Mouse (Mus musculus): ENCODE measurements around the gene Tmem199. TPM values are rescaled to one million over a fixed set of nuclear protein-coding genes. Genes with fewer than 3 reads are reported as not detected.
"Not testable (repeated sequence)": the region's sequence is repeated elsewhere in the genome, so short reads cannot be mapped to it uniquely, and the experiment has no call there.

Gene Tmem199
- polyA plus RNA-seq, 1 experiment from 2014 or later, result 39.8 TPM

GRCm38 (mm10) chr11:78531515-78531914, 19.5 kb upstream of the Tmem199 start:
- not testable (repeated sequence) for H3K4me3 ChIP-seq (ENCODE audit: low read depth, low read length); H3K9me3 ChIP-seq (ENCODE audit: control insufficient read depth, low read length); H3K9ac ChIP-seq (ENCODE audit: low read depth, low read length); H3K27me3 ChIP-seq (replicated peaks; ENCODE audit: control insufficient read depth, insufficient read depth, low read length); H3K4me2 ChIP-seq (ENCODE audit: low read depth, low read length); DNase-seq (ENCODE audit: low spot score); H3K4me1 ChIP-seq (ENCODE audit: control insufficient read depth, insufficient read depth, low read length); H3K27ac ChIP-seq (replicated peaks; ENCODE audit: low read depth, low read length); ATAC-seq (ENCODE audit: low read depth)
- 91% methylated on average over 10 of the region's 10 CpGs for WGBS
- H3K36me3 ChIP-seq (ENCODE audit: control insufficient read depth, insufficient read depth, low read length), result peaks cover 49% of the 10 kb centered on the region

- Histone ChIP-seq H3K4me3 (ENCODE audit: low read depth, low read length) (no peak overlapping the region), H3K4me2 (ENCODE audit: low read depth, low read length) (no peak overlapping the region), H3K27ac (replicated peaks; ENCODE audit: low read depth, low read length) (no peak overlapping the region; the same call in 1 of the 2 replicates), H3K36me3 (ENCODE audit: control insufficient read depth, insufficient read depth, low read length) (peaks cover 54% of the 10 kb centered on the region), H3K27me3 (replicated peaks; ENCODE audit: control insufficient read depth, insufficient read depth, low read length) (no peaks in the 10 kb centered on the region), H3K9ac (ENCODE audit: low read depth, low read length) (no peak overlapping the region), H3K9me3 (ENCODE audit: control insufficient read depth, low read length) (no peaks in the 10 kb centered on the region), H3K4me1 (ENCODE audit: control insufficient read depth, insufficient read depth, low read length) (peaks cover 10% of the 10 kb centered on the region)
- 59% methylated on average over 6 of the region's 6 CpGs for WGBS
- ATAC-seq (ENCODE audit: low read depth) (no peak), DNase-seq (ENCODE audit: low spot score) (peak; percentile 46)
Observed at GRCm38 (mm10) chr11:78531046-78531445, 19.1 kb upstream of the Tmem199 start.

- Histone ChIP-seq H3K4me3 (ENCODE audit: low read depth, low read length) (no peak overlapping the region), H3K4me2 (ENCODE audit: low read depth, low read length) (no peak overlapping the region), H3K36me3 (ENCODE audit: control insufficient read depth, insufficient read depth, low read length) (peaks cover 64% of the 10 kb centered on the region), H3K27me3 (replicated peaks; ENCODE audit: control insufficient read depth, insufficient read depth, low read length) (no peaks in the 10 kb centered on the region), H3K27ac (replicated peaks; ENCODE audit: low read depth, low read length) (no peak overlapping the region), H3K9me3 (ENCODE audit: control insufficient read depth, low read length) (no peaks in the 10 kb centered on the region), H3K4me1 (ENCODE audit: control insufficient read depth, insufficient read depth, low read length) (peaks cover 8% of the 10 kb centered on the region), H3K9ac (ENCODE audit: low read depth, low read length) (no peak overlapping the region)
- DNase-seq (ENCODE audit: low spot score) (no peak), ATAC-seq (ENCODE audit: low read depth) (no peak)
- 95% methylated on average over 12 of the region's 12 CpGs for WGBS
Observed at GRCm38 (mm10) chr11:78530001-78530400, 18.0 kb upstream of the Tmem199 start.

GRCm38 (mm10) chr11:78528714-78529113, 16.7 kb upstream of the Tmem199 start:
- Histone ChIP-seq H3K9me3 (ENCODE audit: control insufficient read depth, low read length) (no peaks in the 10 kb centered on the region), H3K4me3 (ENCODE audit: low read depth, low read length) (no peak overlapping the region), H3K36me3 (ENCODE audit: control insufficient read depth, insufficient read depth, low read length) (peaks cover 77% of the 10 kb centered on the region), H3K27me3 (replicated peaks; ENCODE audit: control insufficient read depth, insufficient read depth, low read length) (no peaks in the 10 kb centered on the region), H3K4me2 (ENCODE audit: low read depth, low read length) (no peak overlapping the region), H3K4me1 (ENCODE audit: control insufficient read depth, insufficient read depth, low read length) (no peaks in the 10 kb centered on the region), H3K27ac (replicated peaks; ENCODE audit: low read depth, low read length) (no peak overlapping the region), H3K9ac (ENCODE audit: low read depth, low read length) (no peak overlapping the region)
- ATAC-seq (ENCODE audit: low read depth), result no peak
- 82% methylated on average over 9 of the region's 9 CpGs for WGBS
- no peak for DNase-seq (ENCODE audit: low spot score)

GRCm38 (mm10) chr11:78524838-78525237, 12.9 kb upstream of the Tmem199 start:
- Histone ChIP-seq H3K27me3 (replicated peaks; ENCODE audit: control insufficient read depth, insufficient read depth, low read length) (no peaks in the 10 kb centered on the region), H3K4me3 (ENCODE audit: low read depth, low read length) (no peak overlapping the region), H3K9me3 (ENCODE audit: control insufficient read depth, low read length) (no peaks in the 10 kb centered on the region), H3K27ac (replicated peaks; ENCODE audit: low read depth, low read length) (no peak overlapping the region), H3K4me1 (ENCODE audit: control insufficient read depth, insufficient read depth, low read length) (no peaks in the 10 kb centered on the region), H3K36me3 (ENCODE audit: control insufficient read depth, insufficient read depth, low read length) (peaks cover 97% of the 10 kb centered on the region), H3K9ac (ENCODE audit: low read depth, low read length) (no peak overlapping the region), H3K4me2 (ENCODE audit: low read depth, low read length) (no peak overlapping the region)
- WGBS, result 77% methylated on average over 2 of the region's 2 CpGs
- ATAC-seq (ENCODE audit: low read depth) (no peak), DNase-seq (ENCODE audit: low spot score) (no peak)

- Histone ChIP-seq H3K27me3 (replicated peaks; ENCODE audit: control insufficient read depth, insufficient read depth, low read length) (no peaks in the 10 kb centered on the region), H3K4me3 (ENCODE audit: low read depth, low read length) (no peak overlapping the region), H3K36me3 (ENCODE audit: control insufficient read depth, insufficient read depth, low read length) (peaks cover 100% of the 10 kb centered on the region), H3K9ac (ENCODE audit: low read depth, low read length) (no peak overlapping the region), H3K9me3 (ENCODE audit: control insufficient read depth, low read length) (no peaks in the 10 kb centered on the region), H3K4me2 (ENCODE audit: low read depth, low read length) (no peak overlapping the region), H3K27ac (replicated peaks; ENCODE audit: low read depth, low read length) (no peak overlapping the region), H3K4me1 (ENCODE audit: control insufficient read depth, insufficient read depth, low read length) (no peaks in the 10 kb centered on the region)
- WGBS, result 77% methylated on average over 9 of the region's 9 CpGs
- DNase-seq (ENCODE audit: low spot score) (no peak), ATAC-seq (ENCODE audit: low read depth) (no peak)
Observed at GRCm38 (mm10) chr11:78523241-78523955, 11.4 kb upstream of the Tmem199 start.

- DNase-seq (ENCODE audit: low spot score) (peak; percentile 27), ATAC-seq (ENCODE audit: low read depth) (no peak)
- no peaks in the 10 kb centered on the region for H3K4me1 ChIP-seq (ENCODE audit: control insufficient read depth, insufficient read depth, low read length)
- H3K36me3 ChIP-seq (ENCODE audit: control insufficient read depth, insufficient read depth, low read length), result peaks cover 100% of the 10 kb centered on the region
- H3K27me3 ChIP-seq (replicated peaks; ENCODE audit: control insufficient read depth, insufficient read depth, low read length), result no peaks in the 10 kb centered on the region
- H3K4me2 ChIP-seq (ENCODE audit: low read depth, low read length), result no peak overlapping the region
- no peak overlapping the region for H3K9ac ChIP-seq (ENCODE audit: low read depth, low read length)
- H3K4me3 ChIP-seq (ENCODE audit: low read depth, low read length), result no peak overlapping the region
- H3K27ac ChIP-seq (replicated peaks; ENCODE audit: low read depth, low read length), result no peak overlapping the region
- WGBS, result 73% methylated on average over 1 of the region's 1 CpGs
- H3K9me3 ChIP-seq (ENCODE audit: control insufficient read depth, low read length), result no peaks in the 10 kb centered on the region
Observed at GRCm38 (mm10) chr11:78522481-78522997, 10.6 kb upstream of the Tmem199 start.

- no peak overlapping the region for H3K4me2 ChIP-seq (ENCODE audit: low read depth, low read length)
- no peaks in the 10 kb centered on the region for H3K9me3 ChIP-seq (ENCODE audit: control insufficient read depth, low read length)
- DNase-seq (ENCODE audit: low spot score), result no peak
- no peak for ATAC-seq (ENCODE audit: low read depth)
- H3K36me3 ChIP-seq (ENCODE audit: control insufficient read depth, insufficient read depth, low read length), result peaks cover 96% of the 10 kb centered on the region
- no peak overlapping the region for H3K27ac ChIP-seq (replicated peaks; ENCODE audit: low read depth, low read length)
- WGBS, result 92% methylated on average over 3 of the region's 3 CpGs
- no peak overlapping the region for H3K9ac ChIP-seq (ENCODE audit: low read depth, low read length)
- no peaks in the 10 kb centered on the region for H3K27me3 ChIP-seq (replicated peaks; ENCODE audit: control insufficient read depth, insufficient read depth, low read length)
- no peaks in the 10 kb centered on the region for H3K4me1 ChIP-seq (ENCODE audit: control insufficient read depth, insufficient read depth, low read length)
- H3K4me3 ChIP-seq (ENCODE audit: low read depth, low read length), result no peak overlapping the region
Observed at GRCm38 (mm10) chr11:78521880-78522279, 9.9 kb upstream of the Tmem199 start.

- no peak for DNase-seq (ENCODE audit: low spot score)
- peaks cover 91% of the 10 kb centered on the region for H3K36me3 ChIP-seq (ENCODE audit: control insufficient read depth, insufficient read depth, low read length)
- H3K4me2 ChIP-seq (ENCODE audit: low read depth, low read length), result no peak overlapping the region
- H3K9ac ChIP-seq (ENCODE audit: low read depth, low read length), result no peak overlapping the region
- H3K4me1 ChIP-seq (ENCODE audit: control insufficient read depth, insufficient read depth, low read length), result no peaks in the 10 kb centered on the region
- WGBS, result 87% methylated on average over 10 of the region's 10 CpGs
- H3K27me3 ChIP-seq (replicated peaks; ENCODE audit: control insufficient read depth, insufficient read depth, low read length), result no peaks in the 10 kb centered on the region
- H3K27ac ChIP-seq (replicated peaks; ENCODE audit: low read depth, low read length), result no peak overlapping the region
- H3K9me3 ChIP-seq (ENCODE audit: control insufficient read depth, low read length), result no peaks in the 10 kb centered on the region
- ATAC-seq (ENCODE audit: low read depth), result no peak
- H3K4me3 ChIP-seq (ENCODE audit: low read depth, low read length), result no peak overlapping the region
Observed at GRCm38 (mm10) chr11:78518931-78519330, 7.0 kb upstream of the Tmem199 start.
